Mouse (Mus musculus): ENCODE results near the gene Prss35. TPM values are rescaled to one million over a fixed set of nuclear protein-coding genes. Genes with fewer than 3 reads are reported as not detected.

Gene Prss35
- polyA plus RNA-seq, 1 experiment: 0.05 TPM

DNA sequence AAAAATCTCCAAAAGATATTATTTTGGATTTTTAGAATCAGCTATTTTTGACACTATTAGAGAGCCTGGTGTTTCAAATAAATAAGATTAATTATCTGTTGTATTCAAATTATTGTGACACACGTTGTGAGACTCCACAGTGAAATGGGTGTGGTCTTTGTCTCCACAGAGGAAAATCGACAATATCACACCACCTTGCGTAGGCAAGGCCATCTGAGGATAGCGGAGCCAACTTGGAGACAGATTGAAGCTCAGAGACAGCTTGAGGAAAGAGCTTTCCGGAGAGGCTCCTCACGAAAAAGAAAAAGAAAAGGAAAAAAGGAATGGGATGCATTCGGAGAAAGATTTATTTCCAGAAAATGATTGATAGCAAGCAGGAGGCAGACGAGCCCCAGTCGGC, 8.7 kb upstream of the Prss35 start:
- TF ChIP-seq CEBPB (IDR thresholded peaks at IDR 0.05; ENCODE audit: insufficient read depth, poor library complexity, severe bottlenecking): no peak
- TF ChIP-seq TCF3 (IDR thresholded peaks at IDR 0.05; ENCODE audit: insufficient read length, low read depth): no peak
- no peak for TF ChIP-seq USF1 (IDR thresholded peaks at IDR 0.05; ENCODE audit: low read depth)
- TF ChIP-seq POLR2AphosphoS2 (IDR thresholded peaks at IDR 0.05; ENCODE audit: insufficient read length, low read depth): no peak
- no peak for TF ChIP-seq E2F4 (IDR thresholded peaks at IDR 0.05; ENCODE audit: insufficient read depth)
- no peak for TF ChIP-seq MYOD1 (IDR thresholded peaks at IDR 0.05; ENCODE audit: control insufficient read depth in 1 of 3, insufficient read length in 2 of 3, low read depth in 2 of 3)
- no peak for TF ChIP-seq REST (IDR thresholded peaks at IDR 0.05; ENCODE audit: insufficient read depth, insufficient read length)
- TF ChIP-seq POLR2A (IDR thresholded peaks at IDR 0.05; ENCODE audit: insufficient read length, low read depth): no peak
- TF ChIP-seq MYOG (IDR thresholded peaks at IDR 0.05; ENCODE audit: control insufficient read depth in 1 of 3, insufficient read depth in 1 of 3, insufficient read length in 2 of 3, low read depth in 2 of 3): no peak
- no peak for TF ChIP-seq MAX (IDR thresholded peaks at IDR 0.05; ENCODE audit: low read depth)

DNA sequence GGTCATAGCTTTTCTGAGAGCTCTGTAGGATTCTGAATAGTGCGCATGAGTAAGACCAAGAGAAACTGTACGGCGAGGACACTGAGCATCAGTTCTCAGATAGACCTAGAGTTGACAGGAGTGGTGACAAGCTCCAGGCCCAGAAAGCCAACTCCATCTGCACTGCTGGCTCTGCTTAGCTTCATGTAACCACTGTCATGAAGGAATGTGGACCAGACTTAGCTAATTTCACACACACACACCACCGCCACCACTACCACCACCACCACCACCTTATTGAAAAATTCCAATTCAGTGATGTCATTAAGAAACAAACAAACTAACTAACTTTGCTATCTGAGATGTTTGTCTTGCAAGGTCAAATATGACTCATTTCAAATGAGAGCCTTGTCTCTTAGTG, 6.5 kb upstream of the Prss35 start:
- H3K36me3 ChIP-seq (ENCODE audit: control insufficient read depth, insufficient read depth): no peaks in the 10 kb centered on the region
- TF ChIP-seq USF1 (IDR thresholded peaks at IDR 0.05; ENCODE audit: low read depth): no peak
- TF ChIP-seq SRF (IDR thresholded peaks at IDR 0.05; ENCODE audit: control insufficient read depth, insufficient read length, low read depth): no peak
- no peak for TF ChIP-seq POLR2AphosphoS2 (IDR thresholded peaks at IDR 0.05; ENCODE audit: insufficient read length, low read depth)
- no peak for TF ChIP-seq MYOG (IDR thresholded peaks at IDR 0.05; ENCODE audit: control insufficient read depth in 1 of 3, insufficient read depth in 1 of 3, insufficient read length in 2 of 3, low read depth in 2 of 3)
- no peak for TF ChIP-seq E2F4 (IDR thresholded peaks at IDR 0.05; ENCODE audit: insufficient read depth)
- no peak for TF ChIP-seq TCF3 (IDR thresholded peaks at IDR 0.05; ENCODE audit: insufficient read length, low read depth)
- TF ChIP-seq TCF12 (IDR thresholded peaks at IDR 0.05; ENCODE audit: insufficient read depth, poor library complexity, severe bottlenecking): no peak
- TF ChIP-seq MAX (IDR thresholded peaks at IDR 0.05; ENCODE audit: low read depth): no peak
- no peak for TF ChIP-seq CEBPB (IDR thresholded peaks at IDR 0.05; ENCODE audit: insufficient read depth, poor library complexity, severe bottlenecking)
- no peak for TF ChIP-seq POLR2A (IDR thresholded peaks at IDR 0.05; ENCODE audit: insufficient read length, low read depth)
- no peak for TF ChIP-seq REST (IDR thresholded peaks at IDR 0.05; ENCODE audit: insufficient read depth, insufficient read length)
- H3K4me2 ChIP-seq (ENCODE audit: low read depth): no peak overlapping the region
- no peak overlapping the region for H3ac ChIP-seq (ENCODE audit: control insufficient read depth, insufficient read length)
- no peaks in the 10 kb centered on the region for H3K79me2 ChIP-seq (ENCODE audit: control insufficient read depth, insufficient read depth)
- H3K27me3 ChIP-seq (ENCODE audit: control insufficient read depth, insufficient read depth, insufficient read length): no peaks in the 10 kb centered on the region
- no peak overlapping the region for H3K4me3 ChIP-seq

More for the DNA sequence above, 8.7 kb upstream of the Prss35 start:
- Histone ChIP-seq H3K27me3 (ENCODE audit: control insufficient read depth, insufficient read depth, insufficient read length) (no peaks in the 10 kb centered on the region), H3K4me2 (ENCODE audit: low read depth) (no peak overlapping the region), H3K4me3 (no peak overlapping the region), H3ac (ENCODE audit: control insufficient read depth, insufficient read length) (no peak overlapping the region), H3K36me3 (ENCODE audit: control insufficient read depth, insufficient read depth) (no peaks in the 10 kb centered on the region), H3K79me2 (ENCODE audit: control insufficient read depth, insufficient read depth) (no peaks in the 10 kb centered on the region)

DNA sequence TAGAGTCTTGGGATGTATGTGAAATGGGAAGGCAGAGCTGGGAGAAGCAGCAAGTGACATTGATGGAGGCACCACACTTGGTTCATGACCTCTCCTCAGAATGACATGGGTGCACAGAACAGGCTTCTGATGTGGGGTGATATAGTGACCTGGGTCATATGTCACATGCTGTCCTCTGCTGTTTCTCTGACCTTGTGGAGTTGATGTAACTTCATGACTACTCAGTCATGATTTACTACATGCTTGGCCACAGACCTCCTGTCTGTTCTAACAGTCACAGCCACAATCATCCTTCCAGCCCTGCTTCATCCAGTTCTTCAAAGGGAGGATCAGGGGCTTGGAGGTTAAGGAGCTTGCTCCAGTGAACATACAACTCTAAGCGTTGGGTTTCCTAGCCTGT, 5.4 kb upstream of the Prss35 start:
- no peak overlapping the region for H3K4me2 ChIP-seq (ENCODE audit: low read depth)
- no peak overlapping the region for H3ac ChIP-seq (ENCODE audit: control insufficient read depth, insufficient read length)
- no peaks in the 10 kb centered on the region for H3K27me3 ChIP-seq (ENCODE audit: control insufficient read depth, insufficient read depth, insufficient read length)
- H3K79me2 ChIP-seq (ENCODE audit: control insufficient read depth, insufficient read depth): no peaks in the 10 kb centered on the region
- no peaks in the 10 kb centered on the region for H3K36me3 ChIP-seq (ENCODE audit: control insufficient read depth, insufficient read depth)
- TF ChIP-seq E2F4 (IDR thresholded peaks at IDR 0.05; ENCODE audit: insufficient read depth) (no peak), POLR2AphosphoS2 (IDR thresholded peaks at IDR 0.05; ENCODE audit: insufficient read length, low read depth) (no peak), USF1 (IDR thresholded peaks at IDR 0.05; ENCODE audit: low read depth) (no peak)
- no peak overlapping the region for H3K4me3 ChIP-seq

DNA sequence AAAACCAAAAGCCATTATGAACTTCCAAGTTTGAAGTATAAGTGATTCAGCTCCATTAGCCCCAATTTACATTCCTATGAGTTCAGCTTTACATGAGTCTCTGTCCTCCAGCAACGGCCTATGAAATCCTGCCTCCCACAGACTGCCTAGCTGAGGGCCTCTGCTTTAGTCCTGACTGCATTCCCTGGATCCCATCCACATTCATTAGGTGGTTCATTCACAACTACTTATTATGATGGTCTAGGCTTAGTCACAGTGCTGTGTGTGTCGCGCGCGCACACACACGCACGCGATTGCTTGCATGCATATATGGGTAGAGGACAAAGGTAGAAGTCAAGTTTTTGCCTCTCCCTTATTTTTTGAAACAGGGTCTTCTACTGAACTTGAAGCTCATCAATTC, 4.6 kb upstream of the Prss35 start:
- no peaks in the 10 kb centered on the region for H3K36me3 ChIP-seq (ENCODE audit: control insufficient read depth, insufficient read depth)

DNA sequence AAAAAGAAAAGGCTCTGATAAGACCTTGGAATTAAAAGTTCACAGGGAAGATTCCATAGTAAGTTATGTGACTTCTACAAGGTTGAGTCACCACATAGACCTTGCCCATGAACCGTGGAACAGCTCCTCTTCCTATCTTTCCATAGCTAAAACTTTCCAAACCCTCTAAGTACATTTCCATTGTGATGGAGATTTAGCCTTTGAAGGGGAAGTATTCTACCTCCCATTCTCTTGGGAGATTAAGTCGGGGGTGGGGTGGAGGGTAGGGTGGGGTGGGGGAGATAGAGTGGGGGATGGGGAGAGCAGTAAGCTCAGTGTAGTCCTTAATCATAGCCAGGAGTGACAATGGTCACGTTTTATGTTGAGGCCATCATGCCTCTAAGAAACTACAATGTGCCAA, 3.5 kb upstream of the Prss35 start:
- Histone ChIP-seq H3ac (ENCODE audit: control insufficient read depth, insufficient read length) (no peak overlapping the region), H3K79me2 (ENCODE audit: control insufficient read depth, insufficient read depth) (no peaks in the 10 kb centered on the region), H3K36me3 (ENCODE audit: control insufficient read depth, insufficient read depth) (no peaks in the 10 kb centered on the region), H3K4me2 (ENCODE audit: low read depth) (no peak overlapping the region), H3K27me3 (ENCODE audit: control insufficient read depth, insufficient read depth, insufficient read length) (no peaks in the 10 kb centered on the region), H3K4me3 (no peak overlapping the region)
- no peak for TF ChIP-seq SRF (IDR thresholded peaks at IDR 0.05; ENCODE audit: control insufficient read depth, insufficient read length, low read depth)
- no peak for TF ChIP-seq USF1 (IDR thresholded peaks at IDR 0.05; ENCODE audit: low read depth)
- no peak for TF ChIP-seq MAX (IDR thresholded peaks at IDR 0.05; ENCODE audit: low read depth)
- TF ChIP-seq MYOG (IDR thresholded peaks at IDR 0.05; ENCODE audit: control insufficient read depth in 1 of 3, insufficient read depth in 1 of 3, insufficient read length in 2 of 3, low read depth in 2 of 3): no peak
- no peak for TF ChIP-seq CEBPB (IDR thresholded peaks at IDR 0.05; ENCODE audit: insufficient read depth, poor library complexity, severe bottlenecking)
- TF ChIP-seq POLR2AphosphoS2 (IDR thresholded peaks at IDR 0.05; ENCODE audit: insufficient read length, low read depth): no peak
- no peak for TF ChIP-seq REST (IDR thresholded peaks at IDR 0.05; ENCODE audit: insufficient read depth, insufficient read length)
- TF ChIP-seq TCF12 (IDR thresholded peaks at IDR 0.05; ENCODE audit: insufficient read depth, poor library complexity, severe bottlenecking): no peak
- no peak for TF ChIP-seq E2F4 (IDR thresholded peaks at IDR 0.05; ENCODE audit: insufficient read depth)
- no peak for TF ChIP-seq MYOD1 (IDR thresholded peaks at IDR 0.05; ENCODE audit: control insufficient read depth in 1 of 3, insufficient read length in 2 of 3, low read depth in 2 of 3)
- no peak for TF ChIP-seq TCF3 (IDR thresholded peaks at IDR 0.05; ENCODE audit: insufficient read length, low read depth)
- no peak for TF ChIP-seq POLR2A (IDR thresholded peaks at IDR 0.05; ENCODE audit: insufficient read length, low read depth)

More for the DNA sequence above, 4.6 kb upstream of the Prss35 start:
- no peak overlapping the region for H3K4me2 ChIP-seq (ENCODE audit: low read depth)
- H3K4me3 ChIP-seq: no peak overlapping the region
- no peaks in the 10 kb centered on the region for H3K79me2 ChIP-seq (ENCODE audit: control insufficient read depth, insufficient read depth)
- TF ChIP-seq POLR2AphosphoS2 (IDR thresholded peaks at IDR 0.05; ENCODE audit: insufficient read length, low read depth) (no peak), REST (IDR thresholded peaks at IDR 0.05; ENCODE audit: insufficient read depth, insufficient read length) (no peak), POLR2A (IDR thresholded peaks at IDR 0.05; ENCODE audit: insufficient read length, low read depth) (no peak), MYOD1 (IDR thresholded peaks at IDR 0.05; ENCODE audit: control insufficient read depth in 1 of 3, insufficient read length in 2 of 3, low read depth in 2 of 3) (no peak), SRF (IDR thresholded peaks at IDR 0.05; ENCODE audit: control insufficient read depth, insufficient read length, low read depth) (no peak), TCF3 (IDR thresholded peaks at IDR 0.05; ENCODE audit: insufficient read length, low read depth) (no peak), CEBPB (IDR thresholded peaks at IDR 0.05; ENCODE audit: insufficient read depth, poor library complexity, severe bottlenecking) (no peak), MYOG (IDR thresholded peaks at IDR 0.05; ENCODE audit: control insufficient read depth in 1 of 3, insufficient read depth in 1 of 3, insufficient read length in 2 of 3, low read depth in 2 of 3) (no peak), MAX (IDR thresholded peaks at IDR 0.05; ENCODE audit: low read depth) (no peak), TCF12 (IDR thresholded peaks at IDR 0.05; ENCODE audit: insufficient read depth, poor library complexity, severe bottlenecking) (no peak), USF1 (IDR thresholded peaks at IDR 0.05; ENCODE audit: low read depth) (no peak)
- H3ac ChIP-seq (ENCODE audit: control insufficient read depth, insufficient read length): no peak overlapping the region
- H3K27me3 ChIP-seq (ENCODE audit: control insufficient read depth, insufficient read depth, insufficient read length): no peaks in the 10 kb centered on the region

All from myocyte (in vitro differentiated cells).